Mouse (Mus musculus): ENCODE measurements around the gene Hist2h2ac. TPM values are rescaled to one million over a fixed set of nuclear protein-coding genes. Genes with fewer than 3 reads are reported as not detected.
"Not testable (repeated sequence)": the region's sequence is repeated elsewhere in the genome, so short reads cannot be mapped to it uniquely, and the experiment has no call there.

Hist2h2ac gene
- polyA plus RNA-seq, 1 experiment from 2014 or later: not detected

DNA sequence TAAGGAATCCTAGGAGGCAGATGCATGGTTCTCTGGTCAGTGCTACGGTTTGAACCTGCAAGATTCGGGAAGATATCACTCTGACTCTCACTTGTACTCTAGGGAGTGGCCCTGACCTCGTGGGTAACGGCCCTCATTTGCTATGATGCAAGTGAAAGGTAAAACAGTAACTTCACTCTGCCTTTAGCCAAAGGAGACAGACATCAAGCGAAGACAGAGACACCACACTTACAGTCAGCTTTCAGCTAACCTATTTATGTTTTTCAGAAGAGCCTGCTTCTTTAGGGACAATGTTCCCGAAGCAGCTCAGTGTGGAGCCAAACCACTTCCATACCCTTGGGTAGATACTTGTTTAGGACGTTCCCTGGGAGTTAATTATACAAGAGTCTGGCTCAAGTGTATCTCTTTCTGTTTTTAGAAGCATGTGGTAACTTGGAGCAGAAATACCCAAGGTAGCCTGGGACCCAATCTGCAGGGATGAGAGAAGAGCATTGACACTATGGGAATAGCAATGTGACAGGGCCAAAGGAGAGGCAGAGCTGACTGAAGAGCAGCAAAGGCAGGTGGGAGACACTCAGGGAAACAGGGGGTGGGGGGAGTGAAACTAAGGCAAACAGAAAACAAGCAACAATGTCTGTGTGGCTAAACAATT lies 23.4 kb upstream of the Hist2h2ac start:
- peak overlapping the region; percentile 54; the same call in 1 of the 2 replicates for H3K4me3 ChIP-seq (ENCODE audit: inconsistent target)
- no peaks in the 10 kb centered on the region for H3K36me3 ChIP-seq (ENCODE audit: inconsistent target)
- H3K27ac ChIP-seq: peak overlapping the region; percentile 99
- H3K79me2 ChIP-seq (ENCODE audit: inconsistent target): peaks cover 19% of the 10 kb centered on the region; the same call in 1 of the 2 replicates
- WGBS (ENCODE audit: missing documents): 82% methylated on average over 4 of the region's 7 CpGs

DNA sequence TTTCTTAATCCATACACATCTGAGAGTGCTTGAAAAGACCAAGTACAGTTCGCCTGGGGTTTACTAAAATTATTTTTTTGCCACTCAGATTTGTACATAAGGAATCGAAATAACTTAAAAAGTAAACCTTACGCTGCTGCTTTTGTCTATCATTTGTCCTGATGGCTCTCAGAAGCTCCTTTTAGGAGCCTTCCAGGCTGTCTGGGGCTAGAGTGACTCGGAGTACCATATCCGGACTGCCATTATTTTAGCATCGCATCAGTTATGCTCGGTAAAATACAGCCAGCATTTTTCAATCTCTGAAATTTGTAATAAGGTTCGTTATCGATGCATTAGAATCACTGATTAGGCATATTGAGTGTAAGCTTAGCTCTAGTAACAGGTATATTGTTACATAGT lies 20.1 kb upstream of the Hist2h2ac start:
- no peaks in the 10 kb centered on the region; the same call in 1 of the 2 replicates for H3K79me2 ChIP-seq (ENCODE audit: inconsistent target)
- 89% methylated on average over 9 of the region's 9 CpGs for WGBS (ENCODE audit: missing documents)
- H3K36me3 ChIP-seq (ENCODE audit: inconsistent target): no peaks in the 10 kb centered on the region
- peak overlapping the region; percentile 76 for H3K27ac ChIP-seq
- no peak overlapping the region for H3K4me3 ChIP-seq (ENCODE audit: inconsistent target)

DNA sequence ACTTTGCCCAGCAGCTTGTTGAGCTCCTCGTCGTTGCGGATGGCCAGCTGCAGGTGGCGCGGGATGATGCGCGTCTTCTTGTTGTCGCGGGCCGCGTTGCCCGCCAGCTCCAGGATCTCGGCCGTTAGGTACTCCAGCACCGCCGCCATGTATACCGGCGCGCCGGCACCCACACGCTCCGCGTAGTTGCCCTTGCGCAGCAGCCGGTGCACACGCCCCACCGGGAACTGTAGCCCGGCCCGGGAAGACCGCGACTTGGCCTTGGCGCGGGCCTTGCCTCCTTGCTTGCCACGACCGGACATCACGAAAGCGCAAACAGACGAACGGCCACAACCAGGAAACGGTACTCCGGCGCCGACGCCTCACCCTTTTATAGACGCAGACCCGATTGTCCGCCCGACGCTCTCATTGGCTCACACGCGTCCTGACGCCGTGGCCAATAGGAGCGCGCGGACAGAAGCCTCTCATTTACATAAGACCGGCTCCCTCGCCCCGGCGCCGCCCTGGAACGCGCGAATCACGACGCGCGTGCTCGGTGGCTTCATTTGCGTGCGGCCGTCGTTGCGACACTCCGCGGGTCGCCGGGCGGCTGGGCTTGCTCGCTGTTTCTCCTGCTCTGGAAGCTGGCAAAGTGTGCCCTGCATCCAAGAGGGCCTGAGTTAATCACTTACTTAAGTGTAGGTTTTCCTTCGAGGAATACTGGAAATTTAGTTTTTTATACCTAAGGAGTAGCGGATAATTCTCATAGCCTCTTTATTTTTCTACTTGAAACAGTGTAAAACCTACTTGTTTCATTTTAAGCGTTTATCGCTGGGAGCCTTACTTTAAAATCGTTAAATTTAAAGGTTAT lies 19.5 kb upstream of the Hist2h2ac start, which contains the start of gene Hist2h2aa2:
Hist2h2aa2 (minus strand) TSS at position 328 of the 850 bp plus-strand sequence.
- Histone ChIP-seq H3K4me3 (ENCODE audit: inconsistent target) (peak within 1 kb of the TSS; percentile 24; the same call in 1 of the 2 replicates), H3K27ac (peak within 1 kb of the TSS; percentile 76)
- H3K36me3 ChIP-seq (ENCODE audit: inconsistent target); H3K79me2 ChIP-seq (ENCODE audit: inconsistent target): not testable (repeated sequence)
- WGBS (ENCODE audit: missing documents): 7% methylated on average over 14 of the region's 85 CpGs

DNA sequence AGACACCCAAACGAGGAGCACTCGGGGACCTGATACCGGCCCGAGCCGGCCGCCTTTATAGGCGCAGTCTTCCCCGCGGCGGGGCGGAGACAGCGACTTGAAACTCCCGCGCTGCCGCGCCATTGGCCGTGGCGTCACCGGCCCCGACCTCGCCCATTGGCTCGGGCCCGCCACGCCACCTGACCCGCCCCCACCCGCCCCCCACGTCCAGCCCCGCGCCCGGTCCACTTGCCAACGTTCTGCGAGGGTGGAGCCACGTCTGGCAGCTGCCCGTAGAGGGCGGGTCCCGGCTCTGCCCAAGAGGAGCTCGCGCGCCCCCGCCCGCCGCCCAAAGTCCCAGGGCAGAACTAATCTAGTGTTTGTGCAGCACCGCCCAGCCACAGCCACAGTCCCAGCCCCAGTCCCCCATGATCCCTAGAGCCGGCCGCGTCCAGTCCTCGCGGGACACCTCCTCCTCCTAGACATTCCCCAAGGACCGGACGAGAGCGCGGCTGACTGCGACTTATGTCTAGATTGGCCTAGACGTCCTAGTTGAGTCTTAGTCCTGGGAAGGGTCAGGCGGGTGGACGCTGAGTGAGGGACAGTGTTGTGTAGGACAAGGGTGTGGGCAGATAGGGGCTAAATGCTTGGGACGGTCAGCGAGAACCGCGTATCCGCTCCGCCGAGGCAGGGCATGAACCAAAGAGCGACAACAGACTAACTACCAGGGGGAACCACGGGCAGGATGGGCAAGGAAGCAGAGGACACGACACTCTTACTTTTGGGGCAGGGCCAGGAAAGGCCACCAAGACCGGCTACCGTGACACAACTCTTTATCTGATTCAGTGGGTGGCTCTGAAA lies 18.5 kb upstream of the Hist2h2ac start, which contains the start of gene Hist2h3c2:
Hist2h3c2 (minus strand) TSS at position 174 of the 840 bp plus-strand sequence.
- H3K36me3 ChIP-seq (ENCODE audit: inconsistent target); H3K79me2 ChIP-seq (ENCODE audit: inconsistent target): not testable (repeated sequence)
- Histone ChIP-seq H3K4me3 (ENCODE audit: inconsistent target) (peak within 1 kb of the TSS; percentile 43), H3K27ac (peak within 1 kb of the TSS; percentile 74)
- no CpG with 5 or more reads among the region's 68 CpGs for WGBS (ENCODE audit: missing documents)

DNA sequence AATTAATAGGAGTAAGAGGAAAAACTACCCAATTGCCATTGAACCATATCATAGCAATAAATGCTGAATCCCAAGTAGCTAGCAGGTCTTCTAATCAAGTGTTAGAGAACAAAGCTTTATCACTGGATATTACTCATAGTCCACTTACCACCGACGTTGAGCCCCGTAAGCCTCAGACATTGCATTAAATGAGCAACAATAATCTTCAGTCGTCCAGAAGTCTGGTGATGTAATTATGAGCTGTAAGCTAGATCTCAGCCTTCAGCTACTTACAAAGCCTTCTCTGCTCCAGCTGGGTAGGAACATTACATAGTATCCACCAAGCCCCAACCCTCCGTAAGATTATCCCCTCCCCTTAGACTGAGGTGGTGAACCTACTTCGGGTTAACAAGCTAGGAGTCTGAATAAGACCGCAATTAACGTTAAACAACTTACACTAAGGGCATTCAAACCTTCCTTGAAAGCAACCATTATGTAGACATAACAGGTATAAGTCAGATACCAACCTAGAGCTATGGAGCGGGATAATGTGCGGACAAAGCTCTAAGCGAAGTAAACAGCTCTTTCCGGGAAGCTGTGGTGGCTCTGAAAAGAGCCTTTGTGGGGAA lies 17.3 kb upstream of the Hist2h2ac start:
- peak overlapping the region; percentile 74 for H3K27ac ChIP-seq
- no peaks in the 10 kb centered on the region; the same call in 1 of the 2 replicates for H3K79me2 ChIP-seq (ENCODE audit: inconsistent target)
- H3K4me3 ChIP-seq (ENCODE audit: inconsistent target): peak overlapping the region; percentile 43
- H3K36me3 ChIP-seq (ENCODE audit: inconsistent target): no peaks in the 10 kb centered on the region
- 11% methylated on average over 11 of the region's 12 CpGs for WGBS (ENCODE audit: missing documents)

DNA sequence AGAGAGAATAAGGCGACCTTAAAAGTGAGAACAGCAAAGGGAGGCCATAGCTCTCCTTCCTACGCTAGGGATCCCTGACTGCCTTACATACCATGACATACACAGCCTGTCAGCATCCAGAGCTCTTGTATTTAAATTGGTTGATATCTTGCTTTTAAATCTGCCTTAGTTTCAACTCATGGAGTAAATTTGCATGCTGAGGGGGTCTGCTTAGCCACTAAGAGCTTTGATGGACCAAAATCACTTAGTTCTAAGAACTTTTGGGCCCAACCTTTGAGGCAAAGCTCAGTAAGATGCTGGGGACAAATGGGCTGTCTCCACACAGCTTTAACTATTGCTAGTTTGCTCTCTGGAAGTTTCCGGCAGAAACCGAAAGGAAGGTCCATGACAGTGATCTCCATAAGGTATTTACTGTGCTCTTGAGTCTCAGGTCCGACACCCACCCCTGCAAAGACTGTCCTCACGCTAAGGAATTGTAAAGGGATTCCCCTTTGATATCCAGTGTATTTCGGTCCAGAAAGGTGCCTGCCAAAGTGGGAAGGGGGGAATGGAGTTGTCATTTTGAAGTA lies 16.7 kb upstream of the Hist2h2ac start:
- Histone ChIP-seq H3K79me2 (ENCODE audit: inconsistent target) (no peaks in the 10 kb centered on the region), H3K36me3 (ENCODE audit: inconsistent target) (no peaks in the 10 kb centered on the region), H3K27ac (peak overlapping the region; percentile 74), H3K4me3 (ENCODE audit: inconsistent target) (peak overlapping the region; percentile 43)
- WGBS (ENCODE audit: missing documents): 72% methylated on average over 7 of the region's 7 CpGs

DNA sequence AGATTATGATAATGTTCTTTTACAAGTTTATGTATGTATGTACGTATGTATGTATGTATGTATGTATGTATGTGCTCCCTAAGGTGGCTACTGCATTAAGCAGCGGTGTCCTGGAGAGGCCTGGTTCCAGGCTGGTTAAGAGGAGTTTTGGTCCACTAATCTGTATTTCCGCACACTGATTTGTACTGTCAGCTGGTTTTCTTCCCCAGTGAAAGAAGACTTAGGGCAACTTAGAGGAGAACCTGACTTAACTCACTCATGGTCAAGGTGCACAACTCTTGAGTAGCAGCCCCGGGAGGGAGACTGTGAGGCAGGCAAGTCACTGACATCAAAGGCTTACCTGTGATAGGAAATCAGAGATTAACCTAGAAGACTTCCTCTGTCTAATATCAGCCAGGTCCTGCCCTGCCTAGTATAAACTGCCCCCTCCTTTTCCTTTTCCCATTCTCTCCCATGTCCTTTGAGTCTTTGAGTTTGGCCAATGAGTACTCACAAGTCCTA lies 16.2 kb upstream of the Hist2h2ac start:
- Histone ChIP-seq H3K36me3 (ENCODE audit: inconsistent target) (no peaks in the 10 kb centered on the region), H3K4me3 (ENCODE audit: inconsistent target) (peak overlapping the region; percentile 43), H3K79me2 (ENCODE audit: inconsistent target) (no peaks in the 10 kb centered on the region), H3K27ac (peak overlapping the region; percentile 74)
- WGBS (ENCODE audit: missing documents): 91% methylated on average over 4 of the region's 4 CpGs

DNA sequence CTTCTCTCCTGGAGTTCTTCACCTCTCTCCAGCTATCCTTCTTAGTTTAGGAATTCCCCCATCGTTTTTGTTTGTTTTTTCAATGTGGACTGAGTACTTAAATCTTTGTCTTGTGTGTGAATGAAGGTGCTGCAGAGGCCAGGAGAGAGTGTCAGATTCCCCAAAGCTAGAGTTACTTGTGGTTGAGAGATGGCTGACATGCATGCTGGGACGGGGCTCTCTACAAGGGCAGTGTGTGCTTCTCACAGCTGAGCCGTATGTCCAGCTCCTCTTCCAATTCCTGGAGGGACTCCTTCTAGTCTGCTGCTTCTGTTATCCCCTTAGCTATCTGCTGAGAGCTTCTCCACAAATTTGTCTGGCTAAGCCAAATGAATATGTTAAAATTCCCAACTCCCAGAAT lies 15.2 kb upstream of the Hist2h2ac start:
- no peak overlapping the region for H3K27ac ChIP-seq
- no peaks in the 10 kb centered on the region for H3K36me3 ChIP-seq (ENCODE audit: inconsistent target)
- H3K4me3 ChIP-seq (ENCODE audit: inconsistent target): no peak overlapping the region
- 77% methylated on average over 3 of the region's 3 CpGs for WGBS (ENCODE audit: missing documents)
- H3K79me2 ChIP-seq (ENCODE audit: inconsistent target): no peaks in the 10 kb centered on the region

DNA sequence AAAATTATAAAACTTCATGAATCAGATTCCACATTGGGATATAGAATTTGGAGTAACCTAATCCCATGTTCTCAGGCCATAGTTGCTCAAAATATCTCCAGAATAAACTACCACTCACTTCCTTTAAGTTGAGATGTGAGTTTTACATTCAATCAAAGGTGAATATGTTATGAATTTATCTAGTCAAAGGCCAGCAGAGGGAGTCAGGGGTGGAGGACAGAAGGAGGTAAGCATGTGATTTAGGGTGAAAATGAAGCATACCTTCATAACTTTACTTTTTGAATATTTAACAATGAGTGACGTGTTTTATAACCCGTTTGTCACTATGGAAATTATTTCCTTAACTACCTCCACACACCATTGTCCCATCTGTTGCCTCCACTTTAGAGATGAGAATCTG lies 14.2 kb upstream of the Hist2h2ac start:
- WGBS (ENCODE audit: missing documents): 100% methylated on average over 2 of the region's 2 CpGs
- Histone ChIP-seq H3K36me3 (ENCODE audit: inconsistent target) (no peaks in the 10 kb centered on the region), H3K27ac (no peak overlapping the region), H3K4me3 (ENCODE audit: inconsistent target) (no peak overlapping the region), H3K79me2 (ENCODE audit: inconsistent target) (no peaks in the 10 kb centered on the region)

DNA sequence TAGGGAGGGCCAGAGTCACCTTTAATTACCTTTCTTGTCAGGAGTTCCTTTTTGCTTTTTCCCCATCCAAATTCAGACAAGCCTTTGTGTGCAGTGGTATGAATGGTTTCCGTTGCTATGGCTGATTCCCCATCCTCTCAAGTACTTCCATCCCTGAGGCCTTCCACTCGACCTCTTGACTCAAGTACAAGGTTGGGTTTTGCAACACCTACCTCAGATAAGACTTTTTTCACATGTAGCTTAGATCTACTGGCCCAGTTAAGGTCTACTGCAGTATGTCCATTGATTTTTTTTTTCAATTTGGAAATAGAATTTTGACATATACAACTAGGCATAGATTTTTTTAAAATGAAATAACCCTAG lies 11.1 kb upstream of the Hist2h2ac start:
- no peak overlapping the region for H3K27ac ChIP-seq
- WGBS (ENCODE audit: missing documents): 79% methylated on average over 2 of the region's 2 CpGs
- H3K79me2 ChIP-seq (ENCODE audit: inconsistent target): no peaks in the 10 kb centered on the region

DNA sequence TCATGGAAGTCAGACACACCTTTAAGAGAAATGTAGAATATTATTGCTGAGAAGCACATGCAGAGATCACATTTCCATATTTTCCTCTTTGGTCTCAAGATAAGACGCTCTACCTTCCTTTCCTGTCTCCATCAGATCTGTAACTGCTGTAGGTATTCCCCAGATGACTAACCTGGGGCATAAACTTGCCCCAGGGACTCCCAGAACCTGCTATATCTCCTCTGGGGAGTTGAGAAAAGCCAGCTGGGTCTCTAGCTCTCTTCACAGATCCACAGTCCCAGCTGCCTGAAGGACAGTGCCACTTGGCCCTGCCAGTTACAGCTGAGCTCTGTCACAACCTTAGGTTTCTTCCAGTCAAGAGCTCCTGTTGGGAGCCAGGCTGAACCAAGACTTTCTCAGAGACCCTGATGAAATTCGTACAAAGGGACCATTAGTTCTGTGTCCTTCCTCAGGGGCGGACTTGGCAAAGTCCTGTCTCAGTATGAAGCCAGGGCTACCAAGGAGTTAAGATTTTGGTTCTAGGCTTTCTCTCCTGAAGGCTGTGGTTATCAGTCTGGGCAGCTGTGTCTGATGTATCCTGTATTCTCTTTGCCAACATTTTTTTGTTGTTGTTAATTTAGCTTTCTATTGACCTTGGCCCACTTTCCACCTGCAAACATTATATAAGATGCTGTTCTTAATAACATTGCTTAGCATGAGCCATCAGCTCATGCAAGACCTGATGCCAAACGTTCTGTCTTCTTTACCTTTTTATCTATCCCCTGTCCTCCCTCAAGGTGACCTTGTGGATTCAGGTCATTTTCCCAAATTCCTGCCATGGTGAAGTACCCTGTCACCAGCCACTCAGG lies 10.5 kb upstream of the Hist2h2ac start:
- no peaks in the 10 kb centered on the region for H3K79me2 ChIP-seq (ENCODE audit: inconsistent target)
- H3K27ac ChIP-seq: no peak overlapping the region
- H3K36me3 ChIP-seq (ENCODE audit: inconsistent target): no peaks in the 10 kb centered on the region
- 93% methylated on average over 4 of the region's 4 CpGs for WGBS (ENCODE audit: missing documents)
- no peak overlapping the region for H3K4me3 ChIP-seq (ENCODE audit: inconsistent target)

More for the DNA sequence above, 11.1 kb upstream of the Hist2h2ac start:
- Histone ChIP-seq H3K4me3 (ENCODE audit: inconsistent target) (no peak overlapping the region), H3K36me3 (ENCODE audit: inconsistent target) (no peaks in the 10 kb centered on the region)

DNA sequence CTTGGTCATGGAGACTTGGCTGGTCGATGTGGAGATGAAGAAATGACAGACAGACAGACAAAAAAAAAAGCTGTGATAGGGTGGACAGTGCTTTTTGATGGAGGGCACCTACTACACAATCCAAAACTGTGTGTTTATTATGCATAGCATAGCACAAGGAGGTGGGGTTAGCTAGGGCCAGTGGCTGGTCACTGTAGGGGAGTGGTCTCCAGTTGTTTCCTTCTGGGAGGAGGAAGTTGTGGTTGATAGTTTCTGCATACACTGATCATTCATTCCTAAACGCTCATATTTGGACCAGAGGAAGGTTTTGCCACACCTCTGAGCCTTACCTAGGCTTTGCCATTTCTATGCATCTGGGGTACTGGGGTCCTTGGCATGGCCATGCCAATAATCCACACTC lies 9.7 kb upstream of the Hist2h2ac start:
- no peak overlapping the region for H3K27ac ChIP-seq
- no peak overlapping the region for H3K4me3 ChIP-seq (ENCODE audit: inconsistent target)
- H3K36me3 ChIP-seq (ENCODE audit: inconsistent target): no peaks in the 10 kb centered on the region
- whole genome bisulfite sequencing (ENCODE audit: missing documents): 50% methylated on average over 2 of the region's 2 CpGs
- peaks cover 7% of the 10 kb centered on the region; the same call in 1 of the 2 replicates for H3K79me2 ChIP-seq (ENCODE audit: inconsistent target)

DNA sequence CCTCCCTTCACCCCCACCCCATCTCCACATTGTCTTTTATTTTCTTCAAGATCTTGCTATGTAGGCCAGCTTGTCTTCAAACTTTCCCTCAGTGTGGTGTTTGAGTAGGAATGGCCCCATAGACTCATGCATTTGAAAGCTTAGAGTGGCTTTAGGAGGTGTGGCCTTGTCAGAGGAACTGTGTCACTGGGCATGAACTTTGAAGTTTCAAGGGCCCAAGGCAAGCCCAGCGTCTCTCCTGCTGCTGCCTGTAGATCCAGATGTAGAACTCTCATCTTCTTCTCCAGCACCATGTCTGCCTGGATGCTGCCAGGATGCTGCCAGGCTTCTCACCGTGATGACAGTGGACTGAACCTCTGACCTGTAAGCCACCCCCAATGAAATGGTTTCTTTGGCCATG lies 8.1 kb upstream of the Hist2h2ac start:
- 77% methylated on average over 2 of the region's 2 CpGs for WGBS (ENCODE audit: missing documents)
- Histone ChIP-seq H3K36me3 (ENCODE audit: inconsistent target) (no peaks in the 10 kb centered on the region), H3K27ac (peak overlapping the region; percentile 94), H3K79me2 (ENCODE audit: inconsistent target) (peaks cover 23% of the 10 kb centered on the region), H3K4me3 (ENCODE audit: inconsistent target) (no peak overlapping the region)
